Mouse (Mus musculus) spleen, embryonic (tissue): ENCODE measurements around the gene Sult1b1.
"Not testable (repeated sequence)": the region's sequence is repeated elsewhere in the genome, so short reads cannot be mapped to it uniquely, and the experiment has no call there.

Experiments used
- CTCF ChIA-PET: fragments of 350-600 bp; sonication (Branson Sonifier 250); formaldehyde crosslinking; loops from one replicate; lab custom pipeline; 2022; lab: Charles Lee

The Sult1b1 gene

DNA sequence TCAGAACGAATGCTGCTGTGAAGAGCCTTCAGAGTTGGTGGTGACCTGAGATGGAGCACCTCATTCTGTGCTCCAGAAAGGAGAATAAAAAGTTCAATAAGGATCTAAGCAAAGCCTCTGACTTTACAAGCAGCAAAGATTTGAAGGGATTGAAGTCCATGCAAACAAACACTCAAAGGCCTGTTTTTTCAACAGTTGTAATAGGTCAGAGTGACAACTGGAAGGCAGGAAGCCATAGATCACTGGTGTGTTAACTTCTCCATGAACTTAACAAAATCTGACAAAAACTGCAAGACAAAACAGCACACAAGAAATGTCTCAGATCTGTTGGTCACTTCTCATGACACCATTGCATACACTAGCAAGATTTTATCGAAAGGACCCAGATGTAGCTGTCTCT lies at the start of gene Sult1b1:
Gene Sult1b1 (minus strand): TSS at position 85 of the 400 bp plus-strand sequence.
- CTCF ChIA-PET = no interaction called here

DNA sequence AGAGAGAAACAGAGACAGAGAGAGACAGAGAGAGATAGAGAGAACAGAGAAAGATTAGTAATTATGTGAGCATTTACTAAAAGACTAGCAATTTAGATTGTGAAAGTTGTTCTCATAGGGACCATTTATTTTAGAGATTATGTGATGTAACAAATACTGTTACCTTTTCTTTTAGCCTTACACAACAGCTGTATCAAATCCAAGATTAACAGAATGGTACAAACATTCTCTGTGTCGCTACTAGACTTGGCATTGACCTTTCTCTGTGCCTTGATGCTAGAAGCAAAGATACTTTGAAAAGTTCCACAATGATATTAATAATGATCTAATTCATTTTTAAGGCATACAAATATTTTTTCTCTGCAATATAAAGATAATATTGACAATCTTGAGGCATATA lies 42.4 kb upstream of the Sult1b1 start:
- CTCF ChIA-PET = no interaction called here

DNA sequence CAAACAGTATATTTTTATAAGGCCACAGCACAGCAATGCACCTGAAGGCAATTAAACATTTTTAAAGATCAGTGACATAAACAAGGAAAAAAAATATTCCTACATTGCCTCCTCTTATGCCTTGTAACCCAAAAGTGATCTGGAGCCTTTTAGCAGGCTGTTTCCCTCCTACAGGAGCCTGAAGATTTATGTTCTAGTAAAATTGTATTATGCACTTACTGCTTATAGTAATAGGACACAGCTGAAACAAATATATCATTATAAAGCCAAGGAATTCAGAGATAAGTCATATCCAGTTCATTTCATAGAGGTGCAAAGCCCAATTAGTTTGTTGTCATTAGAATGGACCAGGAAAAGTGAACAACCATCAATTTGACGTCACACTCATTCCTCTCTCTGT lies 36.2 kb upstream of the Sult1b1 start:
- CTCF ChIA-PET = no interaction called here

DNA sequence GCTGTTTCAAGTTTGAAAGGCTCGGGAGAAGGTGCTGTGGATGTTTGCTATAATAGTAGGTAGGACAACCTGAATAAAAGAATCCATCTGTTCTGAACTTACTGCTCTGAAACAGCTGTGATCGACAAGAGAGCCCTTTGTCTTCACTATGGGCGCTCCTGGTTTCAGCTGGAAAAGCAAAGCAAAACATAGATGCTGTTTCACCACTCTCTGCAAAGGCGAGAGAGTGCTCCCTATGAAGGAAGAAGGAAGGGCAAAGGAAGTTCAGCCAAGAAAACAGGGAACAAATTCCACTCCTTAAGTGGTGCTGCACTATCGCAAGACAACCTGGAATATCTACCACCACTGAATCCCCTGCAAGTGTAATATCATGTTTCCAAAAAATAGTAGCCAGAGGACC lies 35.5 kb upstream of the Sult1b1 start:
- CTCF ChIA-PET = no interaction called here

DNA sequence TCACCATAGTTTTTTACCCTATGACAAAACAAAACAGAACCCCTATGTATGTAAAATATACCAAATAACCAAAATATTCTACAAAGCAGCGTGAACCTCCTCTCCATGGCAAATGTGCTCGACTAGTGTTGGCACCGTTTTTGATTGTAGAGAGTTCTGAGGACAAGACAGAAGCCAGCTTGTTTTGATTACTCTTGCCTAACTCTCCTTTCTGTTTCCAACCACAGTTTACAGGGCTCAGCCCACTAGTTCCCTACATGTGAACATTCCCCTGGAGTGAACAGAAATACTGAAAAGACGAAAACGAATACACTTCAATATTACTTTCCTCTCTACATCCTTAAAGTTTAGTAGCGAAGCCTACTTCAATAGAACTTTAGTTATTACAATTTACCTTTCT lies 34.8 kb upstream of the Sult1b1 start:
- CTCF ChIA-PET = no interaction called here

DNA sequence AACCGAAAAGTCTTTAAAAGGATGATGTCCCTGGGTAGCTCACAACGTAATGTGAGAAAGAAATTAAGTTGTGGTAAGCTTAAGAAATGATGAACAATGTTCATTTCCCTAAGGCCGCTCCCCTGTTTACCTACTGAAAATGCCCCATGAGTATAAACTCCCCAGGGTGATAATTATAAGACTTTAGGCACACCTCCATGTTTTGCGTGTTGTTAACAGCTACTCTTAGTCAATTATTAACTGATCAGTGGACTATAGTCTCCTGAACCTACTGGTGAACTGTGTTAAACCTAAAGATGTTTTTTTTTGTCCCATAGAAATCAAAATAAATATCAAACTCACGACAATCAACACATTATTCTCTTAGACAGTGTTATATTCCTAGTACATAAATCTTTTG lies 30.9 kb upstream of the Sult1b1 start, which contains the start of gene Sult1d1:
Gene Sult1d1 (minus strand): TSS at position 183 of the 400 bp plus-strand sequence.
- CTCF ChIA-PET = no interaction called here

DNA sequence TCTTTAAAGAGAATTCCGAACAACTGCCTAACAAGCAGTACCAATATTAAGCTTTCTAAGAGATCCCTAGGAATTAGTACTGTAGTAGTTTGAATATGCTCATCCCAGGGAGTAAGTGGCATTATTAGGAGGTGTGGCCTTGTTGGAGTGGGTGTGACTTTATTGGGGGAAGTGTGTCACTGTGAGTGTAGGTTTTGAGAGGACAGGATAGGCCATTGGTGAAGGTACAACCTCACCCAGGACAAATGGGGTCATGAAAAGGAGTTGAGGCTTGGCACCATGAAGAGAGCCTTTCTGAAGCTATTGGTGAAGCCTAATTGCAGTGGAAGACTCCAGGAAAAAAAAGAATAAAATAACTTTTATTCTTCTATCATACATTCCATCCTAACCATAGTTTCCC lies 29.3 kb upstream of the Sult1b1 start:
- CTCF ChIA-PET = no interaction called here

DNA sequence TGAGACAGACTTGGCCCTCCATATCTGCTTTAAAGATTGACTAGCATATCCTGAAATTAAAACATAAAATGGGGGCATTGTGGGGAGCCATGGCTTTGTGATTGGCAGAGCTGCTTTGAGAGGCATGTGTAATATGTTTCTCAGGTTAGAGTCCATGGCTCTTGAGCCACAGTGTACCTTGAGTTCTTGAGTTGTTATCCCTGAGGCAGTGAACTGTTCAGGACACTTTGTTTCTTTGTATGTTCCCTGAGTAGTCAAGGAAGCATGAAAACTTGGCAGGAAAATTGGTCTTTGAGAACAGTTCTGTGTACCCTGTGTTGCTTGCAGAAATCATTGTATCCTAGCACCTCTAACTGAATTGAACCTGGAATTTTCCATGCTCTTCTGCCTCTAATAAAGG lies 25.0 kb upstream of the Sult1b1 start:
- CTCF ChIA-PET = no interaction called here

DNA sequence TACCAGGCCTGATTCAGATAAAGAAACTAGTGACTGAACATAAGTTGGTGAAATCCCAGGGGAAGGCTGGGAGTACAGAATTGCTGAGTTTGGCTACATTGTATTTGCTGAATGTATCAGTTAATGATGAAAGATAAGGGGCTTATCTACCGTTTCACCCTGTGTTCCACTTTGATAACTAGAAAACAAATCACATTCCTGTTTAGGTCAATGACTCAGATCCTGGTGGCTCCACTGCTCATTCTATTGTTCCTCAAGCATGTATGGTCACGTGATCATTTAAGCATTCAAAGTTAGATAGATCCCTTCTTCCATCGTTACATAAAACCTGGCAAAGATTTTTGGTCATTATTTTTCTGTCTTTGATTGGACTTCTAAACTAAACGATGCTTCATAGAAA lies 24.5 kb upstream of the Sult1b1 start:
- CTCF ChIA-PET = no interaction called here

DNA sequence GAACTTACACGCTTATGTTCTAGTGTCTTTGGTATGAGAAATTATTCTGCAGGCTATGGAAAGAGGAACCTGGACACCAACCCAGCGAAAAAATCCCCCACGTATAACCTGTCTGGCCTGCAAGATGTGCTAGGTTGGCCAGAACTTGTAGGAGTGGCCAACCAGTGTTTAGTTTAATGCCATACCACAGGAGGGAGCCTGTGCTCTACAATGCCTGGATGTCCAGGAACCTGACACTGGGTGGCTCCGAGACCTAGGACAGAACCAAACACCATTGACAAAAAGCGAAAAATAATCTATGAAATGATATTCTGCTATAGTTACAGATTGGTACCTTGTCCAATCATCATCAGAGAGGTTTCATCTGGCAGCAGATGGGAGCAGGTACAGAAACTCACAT lies 22.1 kb upstream of the Sult1b1 start:
- CTCF ChIA-PET = no interaction called here

DNA sequence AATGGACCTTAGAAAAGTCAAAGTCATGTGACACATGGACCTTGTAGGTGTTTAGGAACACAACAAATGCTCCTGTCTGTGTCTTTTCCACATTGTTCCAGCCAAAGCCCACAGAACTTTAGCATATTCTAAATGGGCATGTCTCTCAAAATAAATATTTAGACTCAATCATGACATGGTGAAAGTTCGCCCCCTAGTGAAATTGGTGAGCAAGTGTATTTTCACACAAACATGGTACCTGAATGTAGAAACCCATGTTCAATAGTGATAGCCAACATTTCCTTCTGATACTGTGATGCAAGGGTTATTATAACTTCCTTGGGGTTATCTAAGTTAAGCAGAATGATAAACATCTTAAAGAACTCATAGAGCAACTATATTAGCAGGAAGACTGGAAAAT lies 12.9 kb upstream of the Sult1b1 start:
- CTCF ChIA-PET = no interaction called here

DNA sequence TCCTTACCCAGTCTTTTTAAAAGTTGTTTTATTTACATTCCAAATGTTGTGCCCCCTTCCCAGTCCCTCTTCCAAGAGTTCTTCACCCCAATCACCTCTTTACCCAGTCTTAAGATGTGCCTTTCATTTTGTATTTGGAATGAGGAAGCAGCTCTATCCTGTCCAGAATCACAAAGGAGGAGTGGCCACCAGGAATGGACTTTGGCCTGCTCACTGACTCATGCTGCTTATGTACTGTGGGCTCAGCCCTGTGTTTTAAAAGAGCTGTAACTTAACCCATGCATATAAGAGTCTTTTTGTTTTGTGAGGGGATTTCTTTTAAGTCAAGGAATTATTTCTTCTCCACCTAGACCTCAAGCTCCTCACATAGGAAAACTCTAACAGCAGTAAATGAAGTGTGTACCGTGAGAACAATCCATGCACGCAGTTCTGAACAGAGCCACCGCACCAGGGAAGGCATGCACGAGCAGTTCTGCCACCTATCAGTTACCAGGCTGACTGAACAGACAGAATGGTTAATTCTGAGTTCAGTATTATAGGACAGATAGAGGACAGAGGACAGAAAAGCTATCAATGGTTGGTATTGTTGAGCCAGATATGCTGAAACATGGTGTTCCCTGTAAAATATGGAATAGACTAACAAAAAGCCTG lies 1.9 kb downstream of the Sult1b1 start:
- CTCF ChIA-PET = no interaction called here

DNA sequence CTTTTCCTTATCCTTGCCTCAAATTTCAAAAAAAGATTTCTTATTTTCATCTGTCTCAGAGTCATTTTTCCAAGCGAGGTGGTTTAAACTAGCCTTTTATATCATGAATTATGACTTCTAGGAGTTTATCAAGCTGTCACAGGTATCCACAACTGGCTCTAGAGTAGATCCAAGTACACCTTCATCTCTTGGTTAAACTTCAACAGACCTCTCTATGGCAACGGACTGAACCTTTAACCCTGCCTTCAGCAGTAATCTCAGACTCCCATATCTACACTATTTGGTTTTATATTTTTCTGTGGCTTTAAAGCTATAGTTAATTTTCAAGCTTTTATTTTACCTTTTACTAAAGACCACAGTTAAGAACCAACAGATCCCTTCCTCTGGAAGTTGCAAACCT lies 5.7 kb downstream of the Sult1b1 start:
- CTCF ChIA-PET = no interaction called here

DNA sequence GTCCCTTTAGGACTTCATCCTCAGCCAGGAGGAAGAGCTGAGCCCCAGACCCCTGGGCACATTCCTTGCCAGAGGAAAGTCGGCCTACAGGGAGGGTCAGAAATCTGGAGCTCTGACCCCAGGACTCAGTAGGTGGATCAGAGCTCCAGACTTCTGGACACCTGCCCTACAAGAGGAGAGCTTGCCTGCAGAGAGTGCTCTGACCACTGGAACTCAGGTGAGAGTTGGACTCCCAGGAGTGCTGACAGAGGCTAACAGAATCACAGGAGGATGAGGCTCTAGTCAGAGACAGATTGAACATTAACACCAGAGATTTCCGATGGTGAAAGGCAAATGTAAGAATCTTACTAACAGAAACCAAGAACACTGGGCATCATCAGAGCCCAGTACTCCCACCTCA lies 14.4 kb downstream of the Sult1b1 start:
- CTCF ChIA-PET = not testable (repeated sequence)

DNA sequence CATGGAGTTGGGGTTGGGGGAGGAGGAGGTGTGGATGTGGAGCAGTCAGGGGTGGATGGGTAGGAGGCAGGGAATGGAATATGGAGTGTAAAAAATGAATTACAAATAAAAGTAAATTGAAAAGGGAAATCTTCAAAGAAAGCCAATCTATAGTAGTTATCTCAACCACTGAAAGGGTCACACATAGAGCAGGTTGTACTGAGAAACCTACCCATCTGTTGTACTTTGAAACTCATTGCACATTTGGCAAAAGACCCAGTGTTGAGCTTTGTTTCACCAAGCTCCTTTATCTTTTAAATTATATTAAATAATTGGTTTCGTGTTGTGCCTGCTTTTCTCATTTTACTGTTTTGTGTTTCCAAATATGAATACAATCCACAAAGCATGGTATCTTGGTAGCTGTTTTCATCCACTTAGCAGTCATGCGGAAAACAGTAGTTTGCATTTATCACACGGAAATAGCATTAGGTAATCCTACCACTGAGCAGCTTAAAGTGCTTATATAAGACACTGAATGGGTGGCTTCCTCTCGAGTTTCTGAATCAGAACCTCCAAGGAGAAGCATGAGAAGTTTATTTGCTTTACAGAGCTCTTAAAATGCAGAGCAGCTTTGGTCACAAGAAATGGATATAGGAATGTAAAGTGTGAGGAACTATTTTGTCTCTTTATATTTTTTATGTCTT lies 32.1 kb downstream of the Sult1b1 start:
- CTCF ChIA-PET = no interaction called here

DNA sequence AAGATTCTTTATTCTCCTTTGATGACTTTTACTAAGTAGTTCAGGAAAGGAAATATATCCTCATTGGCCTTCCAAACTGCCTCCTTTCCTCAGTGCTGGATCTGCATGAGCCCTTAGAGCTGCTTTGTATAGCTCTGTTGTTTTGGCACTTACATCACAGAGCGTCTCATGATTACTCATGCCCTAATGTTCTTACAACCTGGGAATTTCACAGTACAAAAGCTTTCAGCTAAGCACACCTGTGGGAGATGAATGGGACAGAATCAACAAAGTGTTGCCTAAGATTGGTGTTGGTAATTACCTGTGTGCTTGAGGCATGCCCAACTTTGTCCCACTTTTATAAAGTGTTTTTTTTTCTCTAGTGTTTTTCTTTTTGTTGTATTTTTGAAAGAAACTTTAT lies 35.3 kb downstream of the Sult1b1 start:
- CTCF ChIA-PET = no interaction called here

DNA sequence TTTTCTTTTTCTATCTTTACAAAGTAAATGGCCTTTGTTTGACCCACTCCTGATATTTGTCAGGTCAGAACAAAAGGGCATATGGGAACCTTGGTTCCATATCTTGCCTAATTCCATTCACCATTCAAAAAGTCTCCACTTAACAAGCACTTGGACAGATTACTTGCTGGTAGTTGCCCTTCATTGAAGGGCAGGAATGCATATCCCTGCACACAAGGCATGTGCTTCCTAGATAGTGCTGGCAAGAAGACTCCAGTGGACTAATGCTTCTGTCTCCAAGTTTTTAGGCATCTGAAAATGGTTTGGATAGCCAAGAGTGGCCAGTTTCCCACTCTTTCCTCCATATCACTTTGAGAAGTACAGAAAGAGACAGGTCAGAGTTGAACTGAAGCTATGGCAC lies 38.7 kb downstream of the Sult1b1 start:
- CTCF ChIA-PET = no interaction called here

DNA sequence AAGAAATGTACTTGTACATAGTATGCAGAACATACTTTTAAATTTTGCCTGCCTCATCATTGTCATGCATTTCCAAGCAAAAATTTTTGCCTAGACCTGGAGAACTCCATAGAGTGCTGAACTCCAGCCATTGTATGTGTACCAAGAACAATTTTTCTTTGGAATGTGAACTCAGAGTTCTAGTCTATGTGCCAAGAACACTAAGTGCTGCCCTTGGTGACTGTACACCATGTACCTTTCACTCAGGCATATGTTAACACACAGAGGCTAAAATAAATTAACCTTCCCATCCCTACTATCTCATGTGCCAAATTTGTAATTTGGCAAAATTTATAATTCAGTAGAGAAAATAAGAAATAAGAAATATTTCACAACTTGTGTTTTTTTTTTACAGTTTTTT lies 39.1 kb downstream of the Sult1b1 start:
- CTCF ChIA-PET = no interaction called here

DNA sequence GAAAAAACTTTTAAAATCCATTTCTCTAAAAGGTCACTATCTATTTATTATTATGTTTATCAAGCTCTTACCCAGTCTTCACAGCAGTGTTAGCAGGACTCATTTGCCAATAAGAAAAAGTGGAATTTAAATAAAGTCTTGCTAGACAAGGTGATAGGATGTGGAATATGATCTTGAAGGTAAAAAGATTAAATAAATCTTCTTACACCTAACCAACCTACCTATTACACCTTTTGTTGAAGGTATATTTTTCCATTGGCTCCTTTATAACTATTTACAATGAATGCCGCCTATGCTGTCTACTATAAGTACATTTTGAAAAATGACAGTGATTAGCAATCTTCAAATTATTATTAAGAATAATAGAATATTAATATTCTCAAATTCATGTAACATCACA lies 47.2 kb downstream of the Sult1b1 start, which contains the start of gene Ugt2a1:
Gene Ugt2a1 (minus strand): TSS at position 101 of the 400 bp plus-strand sequence.
- CTCF ChIA-PET = no interaction called here

DNA sequence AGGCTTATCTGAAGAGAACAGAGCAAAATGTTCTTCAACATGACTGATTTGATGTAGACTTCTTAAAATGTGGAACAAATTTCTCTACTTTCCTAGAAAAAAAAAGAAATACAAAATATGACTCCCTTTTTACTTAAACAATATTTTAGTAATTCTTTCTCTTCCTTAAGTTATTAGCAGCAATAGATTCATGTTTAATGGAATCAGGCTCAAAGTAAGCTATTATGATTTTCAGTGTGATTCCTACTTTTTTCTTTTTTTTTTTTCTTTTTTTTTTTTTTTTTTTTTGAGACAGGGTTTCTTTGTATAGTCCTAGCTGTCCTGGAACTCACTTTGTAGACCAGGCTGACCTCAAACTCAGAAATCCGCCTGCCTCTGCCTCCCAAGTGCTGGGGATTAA lies 51.3 kb downstream of the Sult1b1 start, which contains the start of gene Gm43638:
Gene Gm43638 (minus strand): TSS at position 101 of the 400 bp plus-strand sequence.
- CTCF ChIA-PET = interaction anchor here (0.6 kb wide), 1 partner anchor 784 kb away, joined by 3 read pairs; no protein-coding TSS in a partner anchor

DNA sequence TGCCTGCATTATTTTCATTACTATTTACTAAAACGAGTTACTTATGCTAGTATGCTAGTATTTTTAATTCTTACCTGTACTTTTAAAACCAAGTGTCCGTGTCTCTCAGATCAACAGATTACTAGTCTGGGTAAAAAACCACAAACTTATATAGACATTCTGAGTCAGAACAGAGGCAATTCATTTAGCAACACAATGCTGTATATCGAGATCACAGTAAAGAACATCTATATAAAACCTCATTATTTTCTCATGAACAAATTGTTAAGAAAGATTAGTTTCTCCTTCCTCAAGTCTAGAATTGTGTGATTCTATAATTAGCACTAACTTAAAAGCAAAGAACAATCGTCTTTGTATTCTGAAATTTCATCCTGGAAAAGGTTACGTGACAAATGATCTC lies 55.8 kb downstream of the Sult1b1 start, which contains the start of gene Ugt2a2:
Gene Ugt2a2 (minus strand): TSS at position 101 of the 400 bp plus-strand sequence.
- CTCF ChIA-PET = no interaction called here
